Mouse (Mus musculus): ENCODE measurements around the gene Smad3.

DNA sequence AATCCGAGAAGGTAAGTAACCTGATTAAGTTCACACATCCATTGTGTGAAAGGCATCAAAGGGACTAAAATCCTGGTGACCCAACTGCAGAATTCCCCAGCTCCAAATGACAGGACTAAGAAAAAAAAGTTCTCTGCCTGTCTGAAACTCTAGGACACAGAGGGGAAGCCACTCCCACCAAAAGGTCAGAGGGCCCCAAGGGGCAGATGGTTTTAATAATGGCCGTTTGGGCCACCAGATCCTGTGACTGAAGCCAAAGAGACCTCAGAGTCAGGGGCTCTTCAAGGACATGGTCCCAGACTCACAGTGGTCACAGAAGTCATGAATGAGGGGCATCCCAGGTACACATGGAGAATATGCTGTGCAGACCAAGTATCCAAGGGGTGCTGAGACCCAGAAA lies 29.3 kb upstream of the Smad3 start:
- TF ChIP-seq CTCF (IDR thresholded peaks at IDR 0.05; ENCODE audit: extremely low read depth, insufficient read depth, insufficient read length, insufficient replicate concordance) (no peak), POLR2A (IDR thresholded peaks at IDR 0.05; ENCODE audit: low read depth, low read length) (no peak)

Measured in spleen, adult 2 months (tissue).